Mouse (Mus musculus) megakaryocyte, adult 5-6 weeks (primary cell): Measurements from ENCODE around the gene Trpm3. TPM values are rescaled to one million over a fixed set of nuclear protein-coding genes. Genes with fewer than 3 reads are reported as not detected.

ENCODE experiments used
- ATAC-seq: 2 replicates; pipeline ENCODE4 v1.8.0; 2016; ENCODE audit warnings: mild to moderate bottlenecking, inconsistent platforms; ENCODE audit not compliant: poor library complexity, severe bottlenecking
- total RNA-seq, 2 experiments: library from RNA; stranded (forward) in 1 of 2; stranded (reverse) in 1 of 2; fragments of 153-499, 151-499 nt in 1 of 2; fragments of 221-1000, 200-1000 nt in 1 of 2; gene quantifications; 2 replicates each; pipeline versions ENCODE4 v1.2.3 to v1.2.4; 2015 to 2017

Gene Trpm3
- total RNA-seq, 2 experiments from 2014 or later = 0.04 TPM; not detected in 1

GRCm38 (mm10) chr19:22962001-22962708 lies 823.3 kb downstream of the Trpm3 start:
- no peak for ATAC-seq

- ATAC-seq = no peak
Observed at GRCm38 (mm10) chr19:22962731-22963130, 823.9 kb downstream of the Trpm3 start.

GRCm38 (mm10) chr19:22963726-22964398 lies 825.0 kb downstream of the Trpm3 start:
- no peak for ATAC-seq

GRCm38 (mm10) chr19:22965470-22965869 lies 826.6 kb downstream of the Trpm3 start:
- ATAC-seq = no peak

GRCm38 (mm10) chr19:22973294-22973693 lies 834.4 kb downstream of the Trpm3 start:
- ATAC-seq = no peak

GRCm38 (mm10) chr19:22973727-22974126 lies 834.9 kb downstream of the Trpm3 start:
- no peak for ATAC-seq

GRCm38 (mm10) chr19:22975801-22976200 lies 837.0 kb downstream of the Trpm3 start:
- ATAC-seq = no peak

GRCm38 (mm10) chr19:22977508-22977907 lies 838.7 kb downstream of the Trpm3 start:
- ATAC-seq = no peak

- ATAC-seq = peak; percentile 43; the same call in 1 of the 2 replicates
Observed at GRCm38 (mm10) chr19:22978763-22979162, 839.9 kb downstream of the Trpm3 start.

GRCm38 (mm10) chr19:22979191-22979590 lies 840.3 kb downstream of the Trpm3 start:
- no peak for ATAC-seq

GRCm38 (mm10) chr19:22987914-22988313 lies 849.1 kb downstream of the Trpm3 start:
- ATAC-seq = no peak

- no peak for ATAC-seq
Observed at GRCm38 (mm10) chr19:22993946-22994345, 855.1 kb downstream of the Trpm3 start.

- ATAC-seq = no peak
Observed at GRCm38 (mm10) chr19:22994531-22994930, 855.7 kb downstream of the Trpm3 start.

- ATAC-seq = no peak
Observed at GRCm38 (mm10) chr19:23000293-23000692, 861.4 kb downstream of the Trpm3 start.

GRCm38 (mm10) chr19:23003861-23004260 lies 865.0 kb downstream of the Trpm3 start:
- no peak for ATAC-seq

- ATAC-seq = no peak
Observed at GRCm38 (mm10) chr19:23005851-23006250, 867.0 kb downstream of the Trpm3 start.

GRCm38 (mm10) chr19:23006517-23007273 lies 867.8 kb downstream of the Trpm3 start:
- ATAC-seq = 0 out of 2 replicates have a peak, but pooled peaks have one; percentile 45

GRCm38 (mm10) chr19:23013695-23014094 lies 874.8 kb downstream of the Trpm3 start:
- no peak for ATAC-seq

- ATAC-seq = peak; percentile 95
Observed at GRCm38 (mm10) chr19:23015516-23015915, 876.7 kb downstream of the Trpm3 start.

GRCm38 (mm10) chr19:23018186-23018727 lies 879.4 kb downstream of the Trpm3 start:
- ATAC-seq = no peak

GRCm38 (mm10) chr19:23022902-23023301 lies 884.1 kb downstream of the Trpm3 start:
- ATAC-seq = no peak
